Mouse (Mus musculus): ENCODE results near the gene Arhgef28.

DNA sequence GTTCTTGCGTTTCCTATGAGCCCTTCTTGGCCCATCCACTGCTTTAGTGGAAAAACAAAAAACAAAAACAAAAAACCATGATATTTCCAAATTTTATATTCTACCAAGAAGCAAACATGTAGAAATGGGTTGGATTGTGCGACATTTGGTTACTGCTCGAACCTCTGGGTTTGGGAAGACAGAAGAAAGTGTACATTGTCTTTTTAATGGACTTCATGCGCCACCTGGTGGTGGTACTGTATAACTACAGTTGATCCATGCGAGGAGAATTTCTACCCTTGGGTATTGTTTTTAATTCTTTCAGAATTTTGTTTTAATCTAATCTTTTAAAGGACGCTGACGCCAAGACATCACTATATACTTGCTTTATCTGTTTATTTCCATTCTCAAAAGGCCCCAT is 268.3 kb downstream of the Arhgef28 start:
- peak; percentile 35; the same call in 1 of the 2 replicates for TF ChIP-seq CTCF (IDR thresholded peaks at IDR 0.05; ENCODE audit: low read depth, low read length)
- TF ChIP-seq GATA1 (IDR thresholded peaks at IDR 0.05; ENCODE audit: borderline replicate concordance, low read length): no peak
